Mouse (Mus musculus) liver, postnatal 0 days (tissue): ENCODE measurements at regions not wholly inside any gene's neighbourhood (a gene's known extent, or its start where the extent isn't known, plus 50 kb on each side); places are given as distances from the start of the nearest gene placed in this dataset.

Experiments
- CTCF ChIP-seq: sonication (generic); IDR thresholded peaks from 2 replicates; pipeline ENCODE4 v1.5.1; 2016; ENCODE audit warnings: antibody characterized with exemption, low read depth
- EP300 ChIP-seq: IDR thresholded peaks from 2 replicates; pipeline ENCODE4 v1.6.1; 2016; ENCODE audit warnings: antibody characterized with exemption, low read depth, mild to moderate bottlenecking

DNA sequence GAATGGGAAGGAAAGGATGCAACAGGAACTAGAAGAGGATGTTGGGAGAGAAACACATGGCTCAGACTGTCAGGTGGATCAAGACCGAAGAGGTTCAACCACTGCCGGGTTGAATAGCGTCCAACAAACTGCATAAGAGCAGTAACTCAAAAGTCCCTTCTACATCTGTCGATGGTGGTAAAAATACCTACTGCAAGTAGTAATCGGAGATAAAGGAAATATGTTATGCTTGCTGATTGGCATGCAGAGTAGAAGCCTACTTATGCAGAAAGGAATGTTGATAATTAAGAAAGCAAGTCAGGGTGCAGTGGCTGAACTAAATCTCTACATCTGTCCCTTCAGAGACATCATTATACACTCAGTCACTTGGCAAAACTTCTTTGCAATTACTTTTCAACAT, 330.9 kb upstream of the Actbl2 start:
- no peak for TF ChIP-seq EP300
- no peak for TF ChIP-seq CTCF
